Mouse (Mus musculus) liver, embryonic 15.5 days (tissue): ENCODE data around the gene Pde11a. TPM values are rescaled to one million over a fixed set of nuclear protein-coding genes. Genes with fewer than 3 reads are reported as not detected.

Experiments
- ATAC-seq: fragments of 200-750 bp; cut with Nextera tagmentation; 2 replicates; pipeline ENCODE4 v1.8.0; 2017; ENCODE audit warnings: moderate number of reproducible peaks, mild to moderate bottlenecking, moderate library complexity; ENCODE audit not compliant: insufficient read depth
- H3K27ac ChIP-seq: fragments of 300-500 bp; sonication (generic); replicated peaks from 2 replicates; pipeline ENCODE4 v1.5.1; 2015; ENCODE audit warnings: mild to moderate bottlenecking, inconsistent platforms
- H3K27me3 ChIP-seq: fragments of 300-500 bp; sonication (generic); 2 replicates; pipeline ENCODE4 v1.6.1; 2015; ENCODE audit warnings: mild to moderate bottlenecking, inconsistent platforms
- H3K36me3 ChIP-seq: fragments of 300-500 bp; sonication (generic); replicated peaks from 2 replicates; pipeline ENCODE4 v1.6.1; 2015; ENCODE audit warnings: moderate library complexity, mild to moderate bottlenecking, inconsistent platforms
- H3K4me1 ChIP-seq: fragments of 300-500 bp; sonication (generic); replicated peaks from 2 replicates; pipeline ENCODE4 v1.6.1; 2015; ENCODE audit warnings: inconsistent platforms
- H3K4me2 ChIP-seq: fragments of 300-500 bp; sonication (generic); 2 replicates; pipeline ENCODE4 v1.6.1; 2015; ENCODE audit warnings: moderate library complexity, mild to moderate bottlenecking, inconsistent platforms
- H3K4me3 ChIP-seq: fragments of 300-500 bp; sonication (generic); replicated peaks from 2 replicates; pipeline ENCODE4 v1.5.1; 2015; ENCODE audit warnings: mild to moderate bottlenecking, inconsistent platforms
- H3K9ac ChIP-seq: fragments of 300-500 bp; sonication (generic); 2 replicates; pipeline ENCODE4 v1.6.1; 2015; ENCODE audit warnings: moderate library complexity, mild to moderate bottlenecking, inconsistent platforms
- H3K9me3 ChIP-seq: fragments of 300-500 bp; sonication (generic); replicated peaks from 2 replicates; pipeline ENCODE4 v1.6.1; 2016; ENCODE audit warnings: inconsistent platforms
- WGBS: fragments of 180-500 bp; shearing (Covaris S2); methylation state at CpG from one replicate; pipeline ENCODE4 v1.1.7; 2015; ENCODE audit warnings: mixed read lengths; ENCODE audit not compliant: insufficient replicate concordance; 5-methylcytosine and 5-hydroxymethylcytosine counted together
- polyA plus RNA-seq: library from polyadenylated mRNA; unstranded; fragments of >200 nt; fragmentation: Nextera tagmentation; extraction: Ambion mirVana; gene quantifications from 2 replicates; pipeline ENCODE4 v1.2.1, GENCODE M21; 2015

Pde11a gene
- polyA plus RNA-seq, 1 experiment from 2014 or later = not detected

- Histone ChIP-seq H3K36me3 (no peaks in the 10 kb centered on the region), H3K4me3 (no peak overlapping the region), H3K4me2 (no peak overlapping the region), H3K9ac (no peak overlapping the region), H3K4me1 (peaks cover 12% of the 10 kb centered on the region), H3K9me3 (no peaks in the 10 kb centered on the region), H3K27me3 (no peaks in the 10 kb centered on the region), H3K27ac (no peak overlapping the region)
- WGBS = 49% methylated on average over 4 of the region's 4 CpGs
- no peak for ATAC-seq
Measured at GRCm38 (mm10) chr2:76365811-76366210, 27.2 kb upstream of the Pde11a start.

- Histone ChIP-seq H3K4me2 (no peak overlapping the region), H3K27ac (no peak overlapping the region), H3K36me3 (no peaks in the 10 kb centered on the region), H3K27me3 (no peaks in the 10 kb centered on the region), H3K9ac (no peak overlapping the region), H3K4me1 (no peaks in the 10 kb centered on the region), H3K4me3 (no peak overlapping the region), H3K9me3 (no peaks in the 10 kb centered on the region)
- ATAC-seq = no peak
- WGBS = 39% methylated on average over 2 of the region's 2 CpGs
Measured at GRCm38 (mm10) chr2:76362111-76362510, 23.5 kb upstream of the Pde11a start.

- Histone ChIP-seq H3K4me2 (no peak within 1 kb of the TSS), H3K36me3 (no peaks in the 10 kb centered on the region), H3K4me1 (no peaks in the 10 kb centered on the region), H3K27me3 (no peaks in the 10 kb centered on the region), H3K9ac (no peak within 1 kb of the TSS), H3K9me3 (no peaks in the 10 kb centered on the region), H3K27ac (no peak within 1 kb of the TSS), H3K4me3 (no peak within 1 kb of the TSS)
- no peak for ATAC-seq
- WGBS = 76% methylated on average over 11 of the region's 11 CpGs
Measured at GRCm38 (mm10) chr2:76360226-76360625, 21.7 kb upstream of the Pde11a start, which contains the start of gene Cyct. Gene Cyct (minus strand): TSS chr2:76360450.

- H3K9me3 ChIP-seq = no peaks in the 10 kb centered on the region
- no peaks in the 10 kb centered on the region for H3K4me1 ChIP-seq
- ATAC-seq = no peak
- H3K9ac ChIP-seq = no peak overlapping the region
- WGBS = 50% methylated on average over 6 of the region's 6 CpGs
- H3K27ac ChIP-seq = no peak overlapping the region
- no peaks in the 10 kb centered on the region for H3K36me3 ChIP-seq
- H3K4me3 ChIP-seq = no peak overlapping the region
- no peak overlapping the region for H3K4me2 ChIP-seq
- no peaks in the 10 kb centered on the region for H3K27me3 ChIP-seq
Measured at GRCm38 (mm10) chr2:76347839-76348238, 9.3 kb upstream of the Pde11a start.

- ATAC-seq = no peak
- 69% methylated on average over 9 of the region's 9 CpGs for WGBS
- Histone ChIP-seq H3K27ac (no peak overlapping the region), H3K4me3 (no peak overlapping the region), H3K36me3 (no peaks in the 10 kb centered on the region), H3K4me1 (peaks cover 7% of the 10 kb centered on the region), H3K9me3 (no peaks in the 10 kb centered on the region), H3K4me2 (no peak overlapping the region), H3K27me3 (peaks cover 18% of the 10 kb centered on the region), H3K9ac (no peak overlapping the region)
Measured at GRCm38 (mm10) chr2:76342146-76342545, 3.6 kb upstream of the Pde11a start.

GRCm38 (mm10) chr2:76334596-76334995 lies 4.0 kb downstream of the Pde11a start:
- ATAC-seq = no peak
- H3K27me3 ChIP-seq = peaks cover 23% of the 10 kb centered on the region
- WGBS = 43% methylated on average over 5 of the region's 5 CpGs
- no peaks in the 10 kb centered on the region for H3K9me3 ChIP-seq
- peaks cover 7% of the 10 kb centered on the region for H3K4me1 ChIP-seq
- no peaks in the 10 kb centered on the region for H3K36me3 ChIP-seq
- no peak overlapping the region for H3K9ac ChIP-seq
- H3K4me2 ChIP-seq = no peak overlapping the region
- no peak overlapping the region for H3K27ac ChIP-seq
- H3K4me3 ChIP-seq = no peak overlapping the region

GRCm38 (mm10) chr2:76332161-76332805 lies 6.3 kb downstream of the Pde11a start:
- Histone ChIP-seq H3K36me3 (no peaks in the 10 kb centered on the region), H3K27ac (no peak overlapping the region), H3K4me3 (no peak overlapping the region), H3K4me1 (no peaks in the 10 kb centered on the region), H3K4me2 (no peak overlapping the region), H3K9me3 (no peaks in the 10 kb centered on the region), H3K27me3 (peaks cover 5% of the 10 kb centered on the region), H3K9ac (no peak overlapping the region)
- WGBS = 60% methylated on average over 11 of the region's 11 CpGs
- no peak for ATAC-seq

GRCm38 (mm10) chr2:76330081-76330480 lies 8.5 kb downstream of the Pde11a start:
- H3K4me3 ChIP-seq = no peak overlapping the region
- ATAC-seq = no peak
- no peaks in the 10 kb centered on the region for H3K4me1 ChIP-seq
- no peaks in the 10 kb centered on the region for H3K9me3 ChIP-seq
- H3K27ac ChIP-seq = no peak overlapping the region
- 74% methylated on average over 5 of the region's 5 CpGs for WGBS
- H3K9ac ChIP-seq = no peak overlapping the region
- no peak overlapping the region for H3K4me2 ChIP-seq
- no peaks in the 10 kb centered on the region for H3K36me3 ChIP-seq
- no peaks in the 10 kb centered on the region for H3K27me3 ChIP-seq

- Histone ChIP-seq H3K9me3 (no peaks in the 10 kb centered on the region), H3K4me3 (no peak overlapping the region), H3K4me1 (no peaks in the 10 kb centered on the region), H3K27ac (no peak overlapping the region), H3K36me3 (no peaks in the 10 kb centered on the region), H3K27me3 (no peaks in the 10 kb centered on the region), H3K4me2 (no peak overlapping the region), H3K9ac (no peak overlapping the region)
- 74% methylated on average over 3 of the region's 3 CpGs for WGBS
- no peak for ATAC-seq
Measured at GRCm38 (mm10) chr2:76326161-76326560, 12.4 kb downstream of the Pde11a start.

GRCm38 (mm10) chr2:76324463-76324862 lies 14.1 kb downstream of the Pde11a start:
- Histone ChIP-seq H3K9ac (no peak overlapping the region), H3K4me3 (no peak overlapping the region), H3K4me1 (0 out of 2 replicates have a peak, but pooled peaks cover 9% of the 10 kb centered on the region), H3K27ac (no peak overlapping the region), H3K4me2 (no peak overlapping the region), H3K36me3 (no peaks in the 10 kb centered on the region), H3K9me3 (no peaks in the 10 kb centered on the region), H3K27me3 (no peaks in the 10 kb centered on the region)
- no peak for ATAC-seq
- WGBS = 69% methylated on average over 5 of the region's 5 CpGs

GRCm38 (mm10) chr2:76323185-76323875 lies 15.2 kb downstream of the Pde11a start:
- H3K4me1 ChIP-seq = 0 out of 2 replicates have a peak, but pooled peaks cover 11% of the 10 kb centered on the region

More at GRCm38 (mm10) chr2:76323185-76323875, 15.2 kb downstream of the Pde11a start:
- Histone ChIP-seq H3K4me2 (no peak overlapping the region), H3K9me3 (no peaks in the 10 kb centered on the region), H3K27ac (no peak overlapping the region), H3K27me3 (no peaks in the 10 kb centered on the region), H3K9ac (no peak overlapping the region), H3K36me3 (no peaks in the 10 kb centered on the region), H3K4me3 (no peak overlapping the region)
- WGBS = 74% methylated on average over 21 of the region's 21 CpGs
- no peak for ATAC-seq
